Mouse (Mus musculus) forebrain, embryonic 13.5 days (tissue): ENCODE measurements at regions not wholly inside any gene's neighbourhood (a gene's known extent, or its start where the extent isn't known, plus 50 kb on each side); places are given as distances from the start of the nearest gene placed in this dataset.

Experiments used
- ATAC-seq: fragments of 200-750 bp; cut with Nextera tagmentation; 2 replicates; pipeline ENCODE4 v1.8.0; 2017
- H3K27ac ChIP-seq: fragments of 300-500 bp; sonication (generic); 2 replicates; pipeline ENCODE4 v1.5.1; 2015; ENCODE audit warnings: inconsistent platforms, mild to moderate bottlenecking, moderate library complexity
- H3K27me3 ChIP-seq: fragments of 300-500 bp; sonication (generic); 2 replicates; pipeline ENCODE4 v1.6.1; 2015; ENCODE audit warnings: mild to moderate bottlenecking, inconsistent platforms
- H3K36me3 ChIP-seq: fragments of 300-500 bp; sonication (generic); 2 replicates; pipeline ENCODE4 v1.6.1; 2015; ENCODE audit warnings: mild to moderate bottlenecking, inconsistent platforms; ENCODE audit not compliant: poor library complexity, severe bottlenecking
- H3K4me1 ChIP-seq: fragments of 300-500 bp; sonication (generic); 2 replicates; pipeline ENCODE4 v1.6.1; 2015; ENCODE audit warnings: inconsistent platforms
- H3K4me2 ChIP-seq: fragments of 300-500 bp; sonication (generic); 2 replicates; pipeline ENCODE4 v1.6.1; 2015; ENCODE audit warnings: inconsistent platforms, mild to moderate bottlenecking, moderate library complexity
- H3K4me3 ChIP-seq: fragments of 300-500 bp; sonication (generic); 2 replicates; pipeline ENCODE4 v1.5.1; 2015; ENCODE audit warnings: mild to moderate bottlenecking, inconsistent platforms
- H3K9ac ChIP-seq: fragments of 300-500 bp; sonication (generic); 2 replicates; pipeline ENCODE4 v1.6.1; 2015; ENCODE audit warnings: mild to moderate bottlenecking, inconsistent platforms
- H3K9me3 ChIP-seq: fragments of 300-500 bp; sonication (generic); replicated peaks from 2 replicates; pipeline ENCODE4 v1.6.1; 2016; ENCODE audit warnings: inconsistent platforms
- WGBS: fragments of 180-500 bp; shearing (Covaris S2); methylation state at CpG from one replicate; pipeline ENCODE4 v1.1.7; 2015; 5-methylcytosine and 5-hydroxymethylcytosine counted together

DNA sequence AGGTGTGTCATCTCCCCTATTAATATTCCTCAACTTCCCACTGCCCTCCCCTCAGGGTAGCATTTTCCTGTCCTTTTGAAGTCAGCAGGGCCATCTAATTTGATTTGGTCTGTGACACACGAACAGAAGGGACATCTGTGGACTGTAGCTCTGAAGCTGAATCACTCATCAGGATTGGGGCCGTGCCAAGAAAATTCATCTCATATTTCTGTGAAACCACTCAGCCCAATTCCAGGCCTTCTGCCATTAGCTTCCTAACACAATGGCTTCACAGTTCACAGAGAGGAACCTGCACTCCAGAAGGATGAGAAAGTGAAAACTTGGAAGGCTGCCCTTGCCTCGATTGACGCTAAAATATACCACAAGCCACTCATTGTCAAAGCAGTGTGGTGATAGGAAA is 86.1 kb downstream of the Abhd5 start:
- Histone ChIP-seq H3K9me3 (no peaks in the 10 kb centered on the region; the same call in 1 of the 2 replicates), H3K4me1 (no peaks in the 10 kb centered on the region), H3K9ac (no peak overlapping the region), H3K27me3 (no peaks in the 10 kb centered on the region), H3K4me3 (no peak overlapping the region), H3K27ac (no peak overlapping the region), H3K36me3 (no peaks in the 10 kb centered on the region), H3K4me2 (no peak overlapping the region)
- 72% methylated on average over 4 of the region's 4 CpGs for WGBS
- no peak for ATAC-seq

DNA sequence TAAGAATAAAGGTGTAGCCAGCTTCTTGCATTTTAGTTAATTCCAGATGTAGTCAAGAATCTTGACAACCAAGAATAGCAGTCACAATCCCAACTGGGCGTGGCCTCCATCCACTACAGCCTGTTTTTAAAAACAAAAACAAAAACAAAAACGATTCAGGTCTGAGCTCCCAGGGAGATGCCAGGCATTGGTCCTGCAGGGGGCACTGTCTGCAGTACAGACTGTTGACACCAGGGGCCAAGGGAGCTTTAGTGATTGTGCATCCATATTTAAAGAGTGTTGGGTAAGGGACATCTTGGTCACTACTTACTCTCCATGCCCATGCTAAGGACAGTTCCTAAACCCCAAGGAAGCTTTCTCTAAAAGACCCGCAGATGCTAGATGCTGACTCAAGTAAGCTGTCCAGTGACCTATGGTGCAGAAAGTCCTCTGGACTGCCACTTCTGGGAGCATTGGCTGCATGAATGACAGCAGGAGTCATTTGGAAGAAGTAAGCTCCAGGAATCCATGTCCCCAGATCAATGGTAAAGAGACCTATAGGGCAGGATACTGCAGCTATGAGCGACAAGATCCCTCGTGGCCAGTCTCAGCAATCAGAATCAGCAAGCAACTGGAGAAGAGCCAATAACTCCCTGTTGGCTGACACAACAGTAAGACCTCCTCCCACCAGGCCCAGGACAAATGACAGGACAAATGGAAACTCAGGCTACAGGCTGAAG is 95.1 kb downstream of the Abhd5 start:
- H3K9me3 ChIP-seq, result no peaks in the 10 kb centered on the region
- 73% methylated on average over 5 of the region's 5 CpGs for WGBS
- ATAC-seq, result no peak
- H3K36me3 ChIP-seq, result no peaks in the 10 kb centered on the region
- no peak overlapping the region for H3K4me2 ChIP-seq
- H3K27ac ChIP-seq, result no peak overlapping the region
- H3K4me3 ChIP-seq, result no peak overlapping the region
- no peaks in the 10 kb centered on the region for H3K4me1 ChIP-seq
- H3K27me3 ChIP-seq, result no peaks in the 10 kb centered on the region
- H3K9ac ChIP-seq, result no peak overlapping the region

DNA sequence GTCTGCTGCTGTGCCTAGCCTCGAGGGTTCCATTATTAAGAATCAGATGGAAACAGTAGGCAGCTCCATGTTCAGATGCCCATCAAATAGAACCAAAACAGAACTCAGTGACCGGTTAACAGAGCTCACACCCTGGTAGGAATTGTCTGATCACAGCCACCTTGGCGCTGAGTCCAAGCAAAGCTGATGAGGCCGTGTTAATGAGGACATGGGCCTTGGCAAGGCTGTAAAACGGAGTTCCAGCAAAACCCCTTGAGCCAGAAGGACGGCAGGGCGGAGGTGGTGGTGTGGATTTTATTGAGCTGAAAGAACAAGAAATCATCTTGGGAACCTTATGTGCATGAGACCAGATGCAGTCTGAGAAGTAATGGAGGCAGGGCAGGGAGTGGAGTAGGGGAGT is 96.2 kb downstream of the Abhd5 start:
- no peak overlapping the region for H3K4me3 ChIP-seq
- WGBS, result 82% methylated on average over 7 of the region's 7 CpGs
- no peak for ATAC-seq
- no peak overlapping the region for H3K9ac ChIP-seq
- H3K4me2 ChIP-seq, result no peak overlapping the region
- no peaks in the 10 kb centered on the region for H3K27me3 ChIP-seq
- no peaks in the 10 kb centered on the region for H3K36me3 ChIP-seq
- no peak overlapping the region for H3K27ac ChIP-seq
- no peaks in the 10 kb centered on the region for H3K9me3 ChIP-seq
- H3K4me1 ChIP-seq, result no peaks in the 10 kb centered on the region

DNA sequence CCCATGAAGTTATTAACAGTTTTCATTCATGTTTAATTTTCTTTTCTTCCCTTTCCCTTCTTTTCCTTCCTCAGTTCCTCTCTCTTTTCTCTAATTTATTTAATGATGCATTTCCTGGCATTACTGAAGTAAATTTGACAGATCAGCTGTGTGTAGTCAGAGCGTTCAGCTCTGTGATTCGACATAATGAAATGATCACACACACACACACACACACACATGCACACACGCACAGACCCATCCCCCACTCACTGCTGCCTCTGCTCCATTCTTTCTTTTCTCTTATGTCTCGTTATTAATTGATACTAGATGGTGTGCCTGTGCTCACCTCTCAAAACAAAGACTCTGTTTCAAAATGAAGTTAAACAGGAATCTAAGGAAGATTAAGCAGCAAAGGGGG is 96.9 kb downstream of the Abhd5 start:
- peak; percentile 75; the same call in 1 of the 2 replicates for ATAC-seq
- 40% methylated on average over 4 of the region's 4 CpGs for WGBS
- H3K4me1 ChIP-seq, result no peaks in the 10 kb centered on the region

DNA sequence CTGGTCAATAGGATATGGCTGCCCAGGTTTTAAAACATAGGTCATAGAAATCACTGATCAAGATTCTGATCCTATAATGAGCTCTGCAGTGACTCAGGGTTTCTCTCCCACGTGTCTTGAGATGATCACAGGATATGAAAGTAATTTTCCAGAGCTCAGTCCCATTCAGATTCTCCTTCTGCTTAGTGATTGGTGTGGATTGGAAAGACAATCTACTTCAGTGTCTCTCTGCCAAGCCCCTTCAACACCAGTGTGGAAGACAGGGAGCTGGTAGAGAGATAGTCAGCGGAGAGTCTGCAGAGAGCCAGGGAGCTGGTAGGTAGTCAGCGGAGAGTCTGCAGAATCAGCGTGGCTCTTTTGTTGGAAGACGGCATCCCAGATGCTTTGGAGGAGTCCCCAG is 99.1 kb downstream of the Abhd5 start:
- WGBS, result 72% methylated on average over 5 of the region's 5 CpGs
- no peaks in the 10 kb centered on the region for H3K4me1 ChIP-seq
- no peaks in the 10 kb centered on the region for H3K27me3 ChIP-seq
- H3K4me3 ChIP-seq, result no peak overlapping the region
- H3K4me2 ChIP-seq, result no peak overlapping the region
- H3K9ac ChIP-seq, result no peak overlapping the region
- no peak overlapping the region for H3K27ac ChIP-seq
- no peaks in the 10 kb centered on the region for H3K9me3 ChIP-seq
- no peak for ATAC-seq
- no peaks in the 10 kb centered on the region for H3K36me3 ChIP-seq

More for the DNA sequence above, 96.9 kb downstream of the Abhd5 start:
- Histone ChIP-seq H3K36me3 (no peaks in the 10 kb centered on the region), H3K9me3 (no peaks in the 10 kb centered on the region), H3K27ac (no peak overlapping the region), H3K9ac (no peak overlapping the region), H3K27me3 (no peaks in the 10 kb centered on the region), H3K4me3 (no peak overlapping the region), H3K4me2 (no peak overlapping the region)

DNA sequence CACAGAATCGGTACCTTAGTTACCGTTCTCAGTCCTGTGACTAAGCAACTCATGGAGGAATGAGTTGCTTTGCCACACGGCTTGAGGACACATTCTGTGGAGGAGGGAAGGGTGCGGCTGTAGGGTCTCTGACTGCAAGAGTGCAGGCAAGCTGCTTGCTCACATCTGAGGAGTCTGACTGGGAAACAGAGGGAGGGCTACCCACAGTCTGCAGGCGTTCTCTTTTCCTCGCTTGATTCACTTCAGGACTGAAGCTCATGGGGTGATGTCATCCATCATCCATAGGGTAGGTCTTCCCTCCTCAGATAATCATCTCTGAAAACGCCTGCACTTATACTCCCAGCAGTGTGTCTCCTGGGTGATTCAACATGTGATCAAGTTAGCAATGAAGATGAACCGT is 103.9 kb downstream of the Abhd5 start:
- no peak overlapping the region for H3K4me2 ChIP-seq
- no peak overlapping the region for H3K4me3 ChIP-seq
- ATAC-seq, result no peak
- H3K9ac ChIP-seq, result no peak overlapping the region
- H3K27ac ChIP-seq, result no peak overlapping the region
- 89% methylated on average over 8 of the region's 8 CpGs for WGBS
- no peaks in the 10 kb centered on the region for H3K27me3 ChIP-seq
- no peaks in the 10 kb centered on the region for H3K4me1 ChIP-seq
- no peaks in the 10 kb centered on the region for H3K36me3 ChIP-seq
- no peaks in the 10 kb centered on the region for H3K9me3 ChIP-seq

DNA sequence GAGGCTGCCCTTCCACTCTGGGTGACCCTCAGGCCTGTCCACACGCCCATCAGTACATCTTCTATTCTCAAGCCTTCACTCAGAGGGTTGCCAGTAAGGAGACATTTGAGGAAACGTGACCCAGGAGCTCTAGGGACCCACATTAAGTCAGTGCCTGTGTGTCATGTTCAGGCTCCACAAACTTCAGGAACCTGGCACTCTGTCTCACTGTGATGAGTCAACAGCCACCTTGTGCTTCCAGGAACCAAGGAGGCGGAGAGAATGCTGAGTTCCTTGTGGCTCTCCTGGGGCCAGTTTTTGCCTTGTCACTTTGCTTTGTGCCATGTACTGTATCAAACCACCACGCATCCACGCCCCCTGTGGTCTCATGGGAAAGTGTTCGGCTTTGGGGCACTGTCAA is 104.4 kb downstream of the Abhd5 start:
- Histone ChIP-seq H3K27me3 (no peaks in the 10 kb centered on the region), H3K4me1 (no peaks in the 10 kb centered on the region), H3K36me3 (no peaks in the 10 kb centered on the region), H3K4me2 (no peak overlapping the region), H3K4me3 (no peak overlapping the region), H3K27ac (no peak overlapping the region), H3K9ac (no peak overlapping the region), H3K9me3 (no peaks in the 10 kb centered on the region)
- 85% methylated on average over 6 of the region's 6 CpGs for WGBS
- no peak for ATAC-seq

DNA sequence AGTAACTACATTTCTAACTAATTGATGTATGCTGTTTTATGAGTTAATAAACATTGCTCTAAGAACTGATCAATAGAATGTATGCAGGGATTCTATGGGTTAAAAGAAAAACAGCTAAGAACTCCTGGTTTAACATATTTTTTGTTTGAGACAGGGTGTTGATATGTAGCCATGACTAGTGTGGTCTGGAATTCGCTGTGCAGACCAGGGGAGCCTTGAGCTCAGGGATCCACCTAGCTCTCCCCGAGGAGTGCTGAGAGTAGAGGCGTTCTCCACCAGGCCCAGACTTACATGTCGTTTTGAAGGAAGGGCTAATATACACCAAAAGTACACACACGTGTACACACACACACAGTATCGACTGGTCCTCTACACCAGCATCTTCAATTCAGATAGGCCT is 108.1 kb downstream of the Abhd5 start:
- no peaks in the 10 kb centered on the region for H3K27me3 ChIP-seq
- WGBS, result 86% methylated on average over 6 of the region's 6 CpGs
- H3K4me2 ChIP-seq, result no peak overlapping the region
- H3K9me3 ChIP-seq, result no peaks in the 10 kb centered on the region
- H3K27ac ChIP-seq, result no peak overlapping the region
- no peak overlapping the region for H3K4me3 ChIP-seq
- H3K36me3 ChIP-seq, result no peaks in the 10 kb centered on the region
- H3K4me1 ChIP-seq, result no peaks in the 10 kb centered on the region
- no peak for ATAC-seq
- no peak overlapping the region for H3K9ac ChIP-seq

DNA sequence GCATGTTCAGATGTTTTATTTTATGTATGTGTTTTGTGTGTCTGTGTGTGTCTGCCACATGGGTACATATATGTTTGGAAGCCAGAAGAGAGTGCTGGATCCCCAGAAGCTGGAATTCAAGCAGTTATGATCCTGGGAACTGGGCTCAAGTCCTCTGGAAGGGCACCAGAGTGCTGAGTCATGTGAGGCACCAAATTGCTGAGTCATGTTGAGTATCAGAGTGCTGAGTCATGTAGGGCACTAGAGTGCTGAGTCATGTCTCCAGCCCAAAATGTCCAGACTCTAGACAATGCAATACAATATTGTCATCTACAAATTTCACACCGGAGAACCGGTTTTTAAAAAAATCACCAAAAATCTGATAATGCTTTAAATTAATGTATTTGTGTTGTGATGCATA is 120.1 kb downstream of the Abhd5 start:
- H3K27me3 ChIP-seq, result no peaks in the 10 kb centered on the region
- no peaks in the 10 kb centered on the region for H3K4me1 ChIP-seq
- 95% methylated on average over 2 of the region's 2 CpGs for WGBS

DNA sequence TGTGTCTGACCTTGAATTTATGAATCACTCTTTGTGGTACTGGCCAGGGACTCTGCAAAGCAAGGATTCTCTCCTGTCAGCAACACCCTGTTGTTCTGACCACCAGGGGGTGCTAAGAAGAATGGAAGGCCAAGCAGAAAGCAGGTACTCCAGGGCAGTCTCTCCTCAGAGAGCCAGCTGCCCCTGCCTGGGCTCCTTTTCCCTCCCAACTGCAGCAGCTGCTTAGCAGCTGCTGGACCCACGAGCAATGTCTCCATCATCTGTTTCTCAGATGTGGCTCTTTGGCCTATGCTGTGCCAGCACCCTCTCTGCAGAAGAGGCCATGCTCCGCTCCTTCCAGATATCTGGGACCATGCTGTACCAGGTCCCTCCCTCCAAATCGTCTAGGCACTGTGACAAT is 124.9 kb downstream of the Abhd5 start:
- Histone ChIP-seq H3K9ac (no peak overlapping the region), H3K36me3 (no peaks in the 10 kb centered on the region), H3K4me3 (no peak overlapping the region), H3K9me3 (no peaks in the 10 kb centered on the region), H3K4me1 (no peaks in the 10 kb centered on the region), H3K27ac (no peak overlapping the region), H3K4me2 (no peak overlapping the region), H3K27me3 (no peaks in the 10 kb centered on the region)
- no peak for ATAC-seq
- 53% methylated on average over 3 of the region's 3 CpGs for WGBS

More for the DNA sequence above, 120.1 kb downstream of the Abhd5 start:
- H3K9ac ChIP-seq, result no peak overlapping the region
- H3K4me3 ChIP-seq, result no peak overlapping the region
- ATAC-seq, result no peak
- H3K27ac ChIP-seq, result no peak overlapping the region
- no peaks in the 10 kb centered on the region for H3K9me3 ChIP-seq
- H3K36me3 ChIP-seq, result no peaks in the 10 kb centered on the region
- no peak overlapping the region for H3K4me2 ChIP-seq

DNA sequence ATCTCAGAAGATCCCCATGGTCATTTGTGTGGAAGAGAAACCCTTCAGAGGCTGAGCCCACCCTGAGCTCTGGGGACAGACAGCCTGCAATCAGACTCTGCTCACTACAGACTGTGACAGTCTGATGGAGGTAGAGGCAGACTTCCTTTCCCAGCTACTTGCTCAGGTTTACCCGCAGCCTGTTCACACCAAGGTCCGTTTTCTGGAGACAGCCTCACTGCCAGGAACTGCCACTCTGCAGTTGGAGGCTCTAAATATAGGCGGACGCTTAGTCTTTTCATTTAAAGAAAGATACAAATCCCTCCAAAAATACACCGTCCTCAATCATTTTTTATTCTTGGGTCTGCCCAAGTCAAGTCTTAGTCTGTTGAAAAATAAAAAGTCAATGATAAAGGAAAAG is 135.6 kb downstream of the Abhd5 start:
- no peak for ATAC-seq
- no peak overlapping the region for H3K27ac ChIP-seq
- H3K9me3 ChIP-seq, result no peaks in the 10 kb centered on the region
- H3K9ac ChIP-seq, result no peak overlapping the region
- H3K4me3 ChIP-seq, result no peak overlapping the region
- WGBS, result 88% methylated on average over 5 of the region's 5 CpGs
- no peaks in the 10 kb centered on the region for H3K36me3 ChIP-seq
- H3K27me3 ChIP-seq, result no peaks in the 10 kb centered on the region
- H3K4me2 ChIP-seq, result no peak overlapping the region
- no peaks in the 10 kb centered on the region for H3K4me1 ChIP-seq

DNA sequence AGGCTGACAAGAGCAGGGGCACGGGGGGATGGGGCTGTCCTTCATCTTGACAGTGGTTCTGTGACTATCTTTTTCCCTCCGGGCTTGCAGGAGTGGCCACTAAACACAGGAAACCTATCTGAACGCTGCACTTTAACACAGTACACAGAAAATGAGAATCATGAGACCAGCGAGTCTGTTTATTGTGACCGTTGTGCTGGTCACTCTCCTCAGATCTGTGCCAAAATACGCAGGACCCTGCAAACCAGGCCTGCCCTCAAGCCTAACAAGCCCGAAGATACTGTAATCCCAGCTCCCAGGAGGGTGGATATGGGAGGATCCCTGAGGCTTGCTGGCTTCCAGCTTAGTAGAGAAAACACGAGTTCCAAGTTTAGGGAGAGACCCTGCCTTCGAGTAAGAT is 143.3 kb downstream of the Abhd5 start:
- WGBS, result 89% methylated on average over 9 of the region's 9 CpGs
- Histone ChIP-seq H3K4me1 (no peaks in the 10 kb centered on the region), H3K4me3 (no peak overlapping the region), H3K4me2 (no peak overlapping the region), H3K9me3 (no peaks in the 10 kb centered on the region), H3K27me3 (no peaks in the 10 kb centered on the region), H3K9ac (no peak overlapping the region), H3K27ac (no peak overlapping the region), H3K36me3 (no peaks in the 10 kb centered on the region)
- ATAC-seq, result no peak

DNA sequence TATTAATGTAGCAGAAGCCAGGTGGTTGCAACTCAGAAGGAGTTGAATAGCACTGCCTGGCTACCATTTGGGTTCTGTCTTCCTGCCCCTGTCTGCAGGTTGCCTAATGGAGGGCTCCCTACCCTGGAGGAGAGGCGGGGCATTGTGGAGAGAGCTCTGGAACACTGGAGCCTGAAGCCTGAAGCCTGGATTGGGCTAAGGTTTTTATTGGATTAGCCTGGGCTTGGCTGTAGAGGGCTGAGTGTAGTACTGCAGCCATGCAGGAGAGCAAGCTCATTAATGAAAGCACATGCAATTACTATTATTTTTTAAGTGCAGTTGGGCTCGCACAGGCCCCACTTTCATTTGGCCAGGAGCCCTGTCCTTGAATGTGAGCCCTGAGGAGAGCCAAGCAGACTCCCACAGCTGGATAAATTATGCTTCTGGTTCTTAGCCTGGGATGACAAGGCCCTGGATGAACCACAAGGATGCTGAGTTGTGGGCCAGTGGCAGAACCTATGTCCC is 145.1 kb downstream of the Abhd5 start:
- no peak overlapping the region for H3K27ac ChIP-seq
- H3K9ac ChIP-seq, result no peak overlapping the region
- H3K4me2 ChIP-seq, result no peak overlapping the region
- H3K4me1 ChIP-seq, result peaks cover 12% of the 10 kb centered on the region
- no peaks in the 10 kb centered on the region for H3K9me3 ChIP-seq
- no peak overlapping the region for H3K4me3 ChIP-seq
- 71% methylated on average over 2 of the region's 2 CpGs for WGBS
- no peaks in the 10 kb centered on the region for H3K36me3 ChIP-seq
- no peak for ATAC-seq
- H3K27me3 ChIP-seq, result no peaks in the 10 kb centered on the region
